Mouse (Mus musculus) ES-Bruce4 (cell line): Measurements from ENCODE around the gene Fgfr1op.

ENCODE experiments used
- CTCF ChIP-seq: IDR thresholded peaks from one replicate; pipeline ENCODE4 v1.8.1; 2011; ENCODE audit warnings: low read depth, low read length
- EP300 ChIP-seq: IDR thresholded peaks from 2 replicates; pipeline ENCODE4 v1.6.1; 2011; ENCODE audit warnings: low read depth, low read length; ENCODE audit not compliant: insufficient read depth
- POLR2A ChIP-seq: IDR thresholded peaks from one replicate; pipeline ENCODE4 v1.8.1; 2011; ENCODE audit warnings: low read length; ENCODE audit not compliant: insufficient read depth

DNA sequence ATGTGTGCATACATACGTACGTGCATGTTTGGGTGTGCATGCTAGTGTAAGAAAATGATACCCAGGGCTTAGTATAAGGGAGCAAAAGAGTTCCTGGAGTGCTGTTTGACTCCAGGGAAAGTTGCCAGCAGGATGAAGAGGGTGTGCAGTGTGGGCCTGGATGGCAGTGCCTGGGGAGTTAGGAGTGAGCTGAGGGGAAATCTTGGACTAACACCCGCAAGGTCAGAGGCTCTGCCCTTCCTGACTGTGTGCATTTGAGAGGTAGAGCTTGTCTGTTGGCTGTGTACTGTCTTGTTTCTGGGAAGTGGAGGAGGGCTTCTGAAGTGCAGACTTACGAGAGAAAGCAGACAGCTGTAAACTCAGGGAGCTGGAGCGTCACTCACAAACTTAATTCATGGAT is 18.5 kb downstream of the Fgfr1op start:
- no peak for TF ChIP-seq POLR2A
- TF ChIP-seq CTCF, result no peak
- TF ChIP-seq EP300, result no peak
